Mouse (Mus musculus): ENCODE data around the gene Card6.

Gene Card6

GRCm38 (mm10) chr15:5088850-5089608, 19.3 kb downstream of the Card6 start:
- DNase-seq (ENCODE audit: low spot score in 2 of 2), result no peak

GRCm38 (mm10) chr15:5086162-5086561, 22.2 kb downstream of the Card6 start:
- no peak for DNase-seq (ENCODE audit: low spot score in 2 of 2)

GRCm38 (mm10) chr15:5081235-5081634, 27.1 kb downstream of the Card6 start:
- no peak for DNase-seq (ENCODE audit: low spot score in 2 of 2)

GRCm38 (mm10) chr15:5068801-5069518, 39.4 kb downstream of the Card6 start:
- DNase-seq (ENCODE audit: low spot score in 2 of 2), result peak; percentile 32 to 46

GRCm38 (mm10) chr15:5063635-5064034, 44.7 kb downstream of the Card6 start, which contains the start of gene C7:
Gene C7 (minus strand): TSS chr15:5063740.
- peak in 1 of 2 experiments; percentile 9 for DNase-seq (ENCODE audit: low spot score in 2 of 2)
